Mouse (Mus musculus) limb, embryonic 12.5 days (tissue): ENCODE results near the gene Mcrip2. TPM values are rescaled to one million over a fixed set of nuclear protein-coding genes. Genes with fewer than 3 reads are reported as not detected.

Experiments used
- ATAC-seq: fragments of 200-750 bp; cut with Nextera tagmentation; 2 replicates; pipeline ENCODE4 v1.8.0; 2017; ENCODE audit warnings: low read depth, moderate TSS enrichment; ENCODE audit not compliant: insufficient number of reproducible peaks, insufficient read depth, low FRiP score, low TSS enrichment
- H3K27ac ChIP-seq: fragments of 300-500 bp; sonication (generic); 2 replicates; pipeline ENCODE4 v1.5.1; 2016; ENCODE audit warnings: mild to moderate bottlenecking, moderate library complexity
- H3K27me3 ChIP-seq: fragments of 300-500 bp; sonication (generic); 2 replicates; pipeline ENCODE4 v1.6.1; 2016; ENCODE audit warnings: mild to moderate bottlenecking, moderate library complexity
- H3K36me3 ChIP-seq: fragments of 300-500 bp; sonication (generic); 2 replicates; pipeline ENCODE4 v1.6.1; 2016; ENCODE audit warnings: mild to moderate bottlenecking, moderate library complexity
- H3K4me1 ChIP-seq: fragments of 300-500 bp; sonication (generic); replicated peaks from 2 replicates; pipeline ENCODE4 v1.6.1; 2016
- H3K4me2 ChIP-seq: fragments of 300-500 bp; sonication (generic); 2 replicates; pipeline ENCODE4 v1.6.1; 2016; ENCODE audit warnings: mild to moderate bottlenecking, moderate library complexity
- H3K4me3 ChIP-seq: fragments of 300-500 bp; sonication (generic); replicated peaks from 2 replicates; pipeline ENCODE4 v1.5.1; 2016; ENCODE audit warnings: mild to moderate bottlenecking
- H3K9ac ChIP-seq: fragments of 300-500 bp; sonication (generic); replicated peaks from 2 replicates; pipeline ENCODE4 v1.6.1; 2016; ENCODE audit warnings: mild to moderate bottlenecking, moderate library complexity
- H3K9me3 ChIP-seq: fragments of 300-500 bp; sonication (generic); 2 replicates; pipeline ENCODE4 v1.6.1; 2016; ENCODE audit warnings: mild to moderate bottlenecking, moderate library complexity
- WGBS: fragments of 180-500 bp; shearing (Covaris S2); methylation state at CpG from one replicate; pipeline ENCODE4 v1.1.7; 2016; 5-methylcytosine and 5-hydroxymethylcytosine counted together
- polyA plus RNA-seq: library from polyadenylated mRNA; unstranded; fragments of >200 nt; fragmentation: Nextera tagmentation; extraction: Ambion mirVana; gene quantifications from 2 replicates; pipeline ENCODE4 v1.2.1, GENCODE M21; 2016

Mcrip2 gene
- polyA plus RNA-seq, 1 experiment from 2014 or later: 9.9 TPM

GRCm38 (mm10) chr17:25880196-25880910 is 11.8 kb upstream of the Mcrip2 start, which contains the start of gene Wfikkn1:
Wfikkn1 (minus strand) TSS chr17:25880858.
- Histone ChIP-seq H3K27me3 (no peaks in the 10 kb centered on the region), H3K4me1 (peaks cover 40% of the 10 kb centered on the region), H3K27ac (peak within 1 kb of the TSS; percentile 53), H3K9me3 (no peaks in the 10 kb centered on the region), H3K4me2 (no peak within 1 kb of the TSS), H3K4me3 (no peak within 1 kb of the TSS), H3K9ac (no peak within 1 kb of the TSS), H3K36me3 (peaks cover 60% of the 10 kb centered on the region)
- 25% methylated on average over 5 of the region's 5 CpGs for WGBS
- ATAC-seq: no peak

- Histone ChIP-seq H3K4me1 (peaks cover 40% of the 10 kb centered on the region), H3K27ac (no peak overlapping the region)
Measured at GRCm38 (mm10) chr17:25879750-25880149, 11.2 kb upstream of the Mcrip2 start.

GRCm38 (mm10) chr17:25879261-25879660 is 10.7 kb upstream of the Mcrip2 start:
- Histone ChIP-seq H3K4me1 (peaks cover 40% of the 10 kb centered on the region), H3K4me2 (no peak overlapping the region), H3K4me3 (no peak overlapping the region), H3K27ac (no peak overlapping the region), H3K27me3 (no peaks in the 10 kb centered on the region), H3K9me3 (no peaks in the 10 kb centered on the region), H3K9ac (no peak overlapping the region), H3K36me3 (peaks cover 50% of the 10 kb centered on the region)
- 50% methylated on average over 4 of the region's 4 CpGs for WGBS
- no peak for ATAC-seq

More at GRCm38 (mm10) chr17:25879750-25880149, 11.2 kb upstream of the Mcrip2 start:
- no peak overlapping the region for H3K4me3 ChIP-seq
- no peaks in the 10 kb centered on the region for H3K9me3 ChIP-seq
- WGBS: 79% methylated on average over 8 of the region's 8 CpGs
- H3K27me3 ChIP-seq: no peaks in the 10 kb centered on the region
- no peak overlapping the region for H3K9ac ChIP-seq
- ATAC-seq: no peak
- no peak overlapping the region for H3K4me2 ChIP-seq
- peaks cover 55% of the 10 kb centered on the region for H3K36me3 ChIP-seq

- Histone ChIP-seq H3K4me1 (peaks cover 45% of the 10 kb centered on the region), H3K36me3 (peaks cover 44% of the 10 kb centered on the region), H3K27me3 (no peaks in the 10 kb centered on the region), H3K4me2 (no peak overlapping the region), H3K27ac (no peak overlapping the region), H3K9me3 (no peaks in the 10 kb centered on the region), H3K9ac (no peak overlapping the region), H3K4me3 (no peak overlapping the region)
- ATAC-seq: no peak
- WGBS: 92% methylated on average over 19 of the region's 19 CpGs
Measured at GRCm38 (mm10) chr17:25878611-25879180, 10.1 kb upstream of the Mcrip2 start.

- H3K27ac ChIP-seq: no peak overlapping the region
- H3K9ac ChIP-seq: no peak overlapping the region
- no peak for ATAC-seq
- no peak overlapping the region for H3K4me2 ChIP-seq
- WGBS: 95% methylated on average over 32 of the region's 32 CpGs
- H3K36me3 ChIP-seq: peaks cover 37% of the 10 kb centered on the region
- H3K9me3 ChIP-seq: no peaks in the 10 kb centered on the region
- H3K27me3 ChIP-seq: no peaks in the 10 kb centered on the region
- H3K4me1 ChIP-seq: peaks cover 45% of the 10 kb centered on the region
- no peak overlapping the region for H3K4me3 ChIP-seq
Measured at GRCm38 (mm10) chr17:25877741-25878610, 9.4 kb upstream of the Mcrip2 start.

- 95% methylated on average over 3 of the region's 3 CpGs for WGBS
- Histone ChIP-seq H3K9me3 (no peaks in the 10 kb centered on the region), H3K36me3 (peaks cover 28% of the 10 kb centered on the region), H3K4me1 (peaks cover 41% of the 10 kb centered on the region), H3K27ac (no peak overlapping the region), H3K4me3 (no peak overlapping the region), H3K27me3 (no peaks in the 10 kb centered on the region), H3K4me2 (0 out of 2 replicates have a peak overlapping the region, but pooled peaks have one; percentile 89), H3K9ac (no peak overlapping the region)
- no peak for ATAC-seq
Measured at GRCm38 (mm10) chr17:25877025-25877424, 8.5 kb upstream of the Mcrip2 start.

- peaks cover 23% of the 10 kb centered on the region for H3K36me3 ChIP-seq
- H3K4me1 ChIP-seq: peaks cover 36% of the 10 kb centered on the region
- H3K9me3 ChIP-seq: no peaks in the 10 kb centered on the region
- peak overlapping the region; percentile 80 for H3K4me3 ChIP-seq
- H3K4me2 ChIP-seq: peak overlapping the region; percentile 89
- ATAC-seq: no peak
- H3K9ac ChIP-seq: peak overlapping the region; percentile 73
- H3K27ac ChIP-seq: no peak overlapping the region
- no peaks in the 10 kb centered on the region for H3K27me3 ChIP-seq
- 66% methylated on average over 10 of the region's 10 CpGs for WGBS
Measured at GRCm38 (mm10) chr17:25876347-25876915, 7.9 kb upstream of the Mcrip2 start.

GRCm38 (mm10) chr17:25875171-25876136 is 6.9 kb upstream of the Mcrip2 start:
- peaks cover 26% of the 10 kb centered on the region for H3K4me1 ChIP-seq
- ATAC-seq: peak; percentile 87
- WGBS: 1% methylated on average over 59 of the region's 59 CpGs
- H3K9ac ChIP-seq: peak overlapping the region; percentile 73
- H3K27ac ChIP-seq: peak overlapping the region; percentile 93
- H3K4me3 ChIP-seq: peak overlapping the region; percentile 80
- peak overlapping the region; percentile 89 for H3K4me2 ChIP-seq
- peaks cover 23% of the 10 kb centered on the region for H3K36me3 ChIP-seq
- no peaks in the 10 kb centered on the region for H3K27me3 ChIP-seq
- no peaks in the 10 kb centered on the region for H3K9me3 ChIP-seq

- ATAC-seq: peak; percentile 53; the same call in 1 of the 2 replicates
- under 1% methylated on average over 25 of the region's 25 CpGs for WGBS
- Histone ChIP-seq H3K4me2 (peak within 1 kb of the TSS; percentile 89), H3K4me3 (peak within 1 kb of the TSS; percentile 80), H3K36me3 (peaks cover 22% of the 10 kb centered on the region), H3K4me1 (peaks cover 21% of the 10 kb centered on the region), H3K27ac (peak within 1 kb of the TSS; percentile 93), H3K9me3 (no peaks in the 10 kb centered on the region), H3K9ac (peak within 1 kb of the TSS; percentile 73), H3K27me3 (no peaks in the 10 kb centered on the region)
Measured at GRCm38 (mm10) chr17:25874721-25875170, 6.2 kb upstream of the Mcrip2 start, which contains the start of gene Mettl26. Mettl26 (plus strand) TSS chr17:25875074.

- peaks cover 17% of the 10 kb centered on the region for H3K36me3 ChIP-seq
- H3K4me2 ChIP-seq: peak overlapping the region; percentile 89
- WGBS: 8% methylated on average over 14 of the region's 14 CpGs
- H3K27ac ChIP-seq: peak overlapping the region; percentile 93
- H3K9ac ChIP-seq: peak overlapping the region; percentile 46
- H3K4me3 ChIP-seq: peak overlapping the region; percentile 80
- no peak for ATAC-seq
- no peaks in the 10 kb centered on the region for H3K9me3 ChIP-seq
- no peaks in the 10 kb centered on the region for H3K27me3 ChIP-seq
- H3K4me1 ChIP-seq: peaks cover 21% of the 10 kb centered on the region
Measured at GRCm38 (mm10) chr17:25874148-25874720, 5.7 kb upstream of the Mcrip2 start.
